Mouse (Mus musculus) cerebellum, postnatal 4 days (tissue): Measurements from ENCODE around the gene Olfr209.
"Not testable (repeated sequence)": the region's sequence is repeated elsewhere in the genome, so short reads cannot be mapped to it uniquely, and the experiment has no call there.

Source experiments
- DNase-seq, 2 experiments: peaks; one replicate each; pipeline ENCODE4 v3.0.0; 2022; ENCODE audit warnings: low spot score in 2 of 2, mixed read lengths in 1 of 2

Olfr209 gene

GRCm38 (mm10) chr16:59363893-59364292 lies at the start of gene Olfr209:
Olfr209 (minus strand) TSS chr16:59363993.
- no peak for DNase-seq

DNA sequence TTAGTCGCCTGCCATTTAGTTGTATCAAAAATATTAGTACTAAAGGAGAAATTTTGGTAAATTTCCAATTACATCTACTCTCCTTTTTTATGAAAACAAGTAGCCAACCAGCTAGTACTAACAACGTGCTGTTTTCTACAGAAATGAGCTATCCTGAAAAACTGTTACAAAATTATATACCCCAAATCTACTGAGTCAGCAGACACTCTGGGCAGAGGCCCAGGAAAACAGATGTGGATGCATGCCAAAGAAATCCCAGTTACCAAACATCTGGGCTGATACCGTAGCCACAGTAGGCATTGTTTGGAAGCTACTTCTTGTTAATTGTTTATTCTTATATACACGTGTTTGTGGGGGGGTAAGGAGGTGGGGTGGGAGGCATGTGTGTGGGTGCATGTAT lies 49.7 kb upstream of the Olfr209 start:
- DNase-seq, result no peak

- no peak for DNase-seq
These were observed 46.0 kb upstream of the Olfr209 start for GRCm38 (mm10) chr16:59409800-59410199.

DNA sequence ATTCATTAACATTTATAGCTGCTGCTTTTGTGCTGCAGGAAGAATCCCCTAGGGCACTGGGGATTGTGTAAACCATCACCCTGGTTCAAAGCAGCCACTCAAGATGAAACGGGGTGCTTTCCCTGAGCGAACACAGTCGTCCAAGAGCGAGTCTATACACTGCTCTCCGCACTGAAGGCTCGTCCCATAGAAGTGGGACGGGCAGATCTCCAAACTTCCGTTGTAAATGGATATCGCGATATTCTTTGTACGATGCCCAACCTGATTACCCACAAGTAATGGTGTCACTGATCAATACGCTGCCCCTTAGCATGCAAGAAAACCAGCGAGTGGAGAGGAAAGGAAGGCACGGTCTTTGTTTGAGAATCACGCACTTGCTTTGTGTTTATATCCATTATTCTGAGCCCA lies 45.6 kb upstream of the Olfr209 start:
- DNase-seq, result no peak

DNA sequence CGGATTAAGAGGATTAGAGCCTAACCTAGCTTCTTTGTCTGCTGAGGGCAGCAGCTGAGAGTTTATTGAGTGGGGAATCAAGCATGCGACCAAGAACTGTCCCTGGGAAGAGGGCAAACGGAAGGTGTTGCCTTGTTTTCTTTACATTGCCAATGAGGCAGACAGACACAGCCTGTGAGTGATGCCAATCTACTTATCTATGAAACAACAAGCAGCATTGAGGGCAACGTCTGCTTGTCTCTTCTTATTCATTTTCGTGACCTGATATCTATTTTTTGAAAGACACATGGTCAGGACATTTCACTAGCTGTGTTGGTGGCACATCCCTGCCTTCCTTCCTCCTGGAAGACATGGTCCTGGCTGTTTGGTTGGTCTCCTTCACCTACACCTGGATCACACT lies 43.2 kb upstream of the Olfr209 start, which contains the start of gene Gabrr3:
TSS of gene Gabrr3 (plus strand) at position 301 of the 400 bp plus-strand sequence.
- no peak for DNase-seq

GRCm38 (mm10) chr16:59404798-59405197 lies 41.0 kb upstream of the Olfr209 start:
- no peak for DNase-seq

DNA sequence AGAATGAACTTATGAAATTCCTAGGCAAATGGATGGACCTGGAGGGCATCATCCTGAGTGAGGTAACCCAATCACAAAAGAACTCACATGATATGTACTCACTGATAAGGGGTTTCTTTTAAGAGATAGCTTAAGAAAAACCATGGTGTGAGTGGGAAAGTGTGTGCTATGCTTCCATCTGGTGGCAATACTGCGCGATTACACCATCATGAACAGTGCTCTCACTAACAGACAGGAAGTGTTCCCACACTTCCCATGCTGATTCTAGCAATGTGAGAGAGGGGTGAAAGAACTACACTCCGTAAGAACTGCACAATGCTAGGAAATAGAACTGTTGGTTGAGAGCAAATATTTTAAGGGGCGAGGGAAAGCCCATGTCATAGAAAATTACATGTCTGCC lies 39.9 kb upstream of the Olfr209 start:
- peak in 1 of 2 experiments; percentile 19 for DNase-seq

DNA sequence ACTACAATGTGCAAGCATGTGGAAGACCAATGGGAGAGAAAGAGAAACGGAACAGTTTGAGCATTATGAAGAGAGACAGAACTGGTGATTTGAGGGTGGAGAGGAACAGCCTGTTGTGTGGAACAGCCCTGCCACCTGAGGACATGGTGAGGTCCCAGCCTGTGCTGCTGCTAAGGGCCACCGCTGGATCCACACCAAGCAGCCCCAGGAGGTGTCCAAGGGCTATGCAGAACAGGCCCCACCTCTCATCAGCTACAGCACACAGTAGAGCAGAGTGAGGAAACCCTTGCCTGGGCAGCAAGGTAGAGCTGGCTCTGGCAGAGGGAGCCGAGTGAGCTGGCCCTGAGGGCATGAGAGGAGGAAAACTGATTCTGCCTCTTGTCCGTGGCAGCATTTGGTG lies 38.2 kb upstream of the Olfr209 start:
- DNase-seq, result no peak

DNA sequence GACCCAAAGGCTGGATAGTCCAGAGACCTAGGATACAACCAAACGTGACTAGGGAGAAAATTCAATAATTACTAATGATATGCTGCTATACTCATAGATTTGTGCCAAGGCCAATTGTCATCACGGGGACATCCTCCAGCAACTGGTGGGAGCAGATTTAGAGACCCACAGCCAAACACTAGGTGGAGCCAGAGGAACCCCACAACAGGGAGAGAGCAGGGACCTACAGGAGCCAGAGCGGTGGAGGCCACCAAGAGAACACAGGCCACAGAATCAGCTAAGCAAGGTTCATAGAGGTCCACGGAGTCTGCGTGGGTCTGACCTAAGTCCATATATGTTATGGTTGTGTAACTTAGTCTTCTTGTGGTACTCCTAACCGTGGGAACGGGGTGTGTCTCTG lies 37.3 kb upstream of the Olfr209 start:
- DNase-seq, result no peak

DNA sequence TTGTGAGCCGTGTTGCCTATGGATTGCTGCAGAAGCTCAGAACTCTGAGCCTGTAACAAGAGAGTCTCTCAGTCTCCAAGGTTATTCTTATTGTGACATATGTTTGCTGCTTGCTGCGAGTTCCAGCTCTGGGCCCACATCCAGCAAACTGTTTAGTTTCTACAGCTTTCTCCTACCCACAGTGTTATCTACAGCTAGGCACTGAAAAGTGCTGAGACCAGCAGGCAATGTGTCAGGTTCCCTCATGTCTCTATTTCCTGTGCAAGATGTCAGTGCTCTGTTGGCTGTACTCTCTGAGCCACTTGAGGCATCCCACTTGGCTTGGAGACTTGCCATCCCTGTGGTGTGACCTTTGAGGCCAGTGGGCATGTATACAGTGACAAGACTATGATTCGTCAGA lies 29.5 kb upstream of the Olfr209 start:
- no peak for DNase-seq

GRCm38 (mm10) chr16:59349146-59349545 lies 14.6 kb downstream of the Olfr209 start, which contains the start of gene Olfr206:
Olfr206 (minus strand) TSS chr16:59349246.
- no peak for DNase-seq

DNA sequence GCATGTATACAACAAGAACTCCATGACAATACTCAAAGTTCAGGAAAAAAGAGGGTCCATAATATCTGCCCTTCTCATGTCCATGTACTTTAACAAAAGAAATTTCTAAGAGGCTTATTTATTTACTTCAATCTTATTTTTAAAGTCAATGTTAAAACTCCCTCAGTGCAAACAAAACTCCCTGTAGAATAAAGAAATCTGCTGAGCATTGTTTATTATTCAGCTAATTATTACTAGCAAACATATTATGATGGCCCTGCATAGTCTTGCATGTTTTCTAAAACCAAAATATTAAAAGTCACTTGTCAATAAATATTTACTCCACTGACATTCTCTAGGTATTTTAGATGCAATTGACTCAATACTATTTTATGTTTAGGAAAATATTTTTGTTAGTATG lies 32.8 kb downstream of the Olfr209 start, which contains the start of gene Olfr205:
TSS of gene Olfr205 (minus strand) at position 101 of the 400 bp plus-strand sequence.
- no peak for DNase-seq

- DNase-seq, result not testable (repeated sequence)
These were observed 40.5 kb downstream of the Olfr209 start for GRCm38 (mm10) chr16:59323262-59323661.

DNA sequence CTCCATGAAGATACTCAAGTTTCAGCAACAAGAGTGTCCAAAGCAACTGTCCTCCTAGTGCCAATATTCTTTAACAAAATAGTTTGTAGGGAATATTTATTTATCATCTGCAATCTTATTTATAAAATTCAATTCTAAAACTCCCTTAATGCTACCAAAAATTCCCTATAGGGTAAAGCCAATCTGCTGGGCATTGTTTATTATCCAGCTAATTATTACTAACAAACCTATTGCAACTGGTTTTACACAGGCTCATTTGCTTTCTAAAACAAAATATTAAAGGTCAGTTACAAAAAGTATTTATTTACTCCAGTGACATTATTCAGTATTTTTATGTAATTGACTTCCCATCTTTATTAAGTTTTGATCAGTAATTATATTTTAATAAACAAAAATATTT lies 45.6 kb downstream of the Olfr209 start, which contains the start of gene Olfr204:
TSS of gene Olfr204 (minus strand) at position 101 of the 400 bp plus-strand sequence.
- DNase-seq, result no peak
